Mouse (Mus musculus) spleen, adult 2 months (tissue): ENCODE measurements around the gene Megf11. TPM values are rescaled to one million over a fixed set of nuclear protein-coding genes. Genes with fewer than 3 reads are reported as not detected.
A peak's percentile ranks its signal among the peaks of the same experiment; 100 is the strongest.

Source experiments
- DNase-seq, 2 experiments: peaks; one replicate each; pipeline versions ENCODE4 v3.0.0 to v3.0.0-alpha.2; 2012 to 2021; ENCODE audit warnings: low spot score in 2 of 2, low read depth in 1 of 2
- H3K27ac ChIP-seq: fragments of 200-500 bp; 2 replicates; pipeline ENCODE4 v1.5.1; 2012; ENCODE audit warnings: low read length, inconsistent platforms; ENCODE audit not compliant: insufficient read depth
- H3K27me3 ChIP-seq: fragments of 200-500 bp; 2 replicates; pipeline ENCODE4 v1.6.1; 2012; ENCODE audit warnings: mild to moderate bottlenecking, moderate library complexity, low read length, inconsistent platforms; ENCODE audit not compliant: control insufficient read depth, insufficient read depth
- H3K36me3 ChIP-seq: fragments of 200-500 bp; 2 replicates; pipeline ENCODE4 v1.6.1; 2012; ENCODE audit warnings: mild to moderate bottlenecking, low read length, inconsistent platforms; ENCODE audit not compliant: control insufficient read depth, insufficient read depth
- H3K4me1 ChIP-seq: fragments of 200-500 bp; 2 replicates; pipeline ENCODE4 v1.6.1; 2011; ENCODE audit warnings: inconsistent platforms; ENCODE audit not compliant: control insufficient read depth, insufficient read depth, insufficient read length
- H3K4me3 ChIP-seq: fragments of 200-500 bp; 2 replicates; pipeline ENCODE4 v1.5.1; 2011; ENCODE audit warnings: mild to moderate bottlenecking, inconsistent platforms; ENCODE audit not compliant: insufficient read depth, insufficient read length; ENCODE audit errors: extremely low read depth
- CTCF ChIP-seq: fragments of 200-500 bp; IDR thresholded peaks from 2 replicates; pipeline ENCODE4 v1.5.1; 2011; ENCODE audit warnings: mild to moderate bottlenecking, inconsistent platforms; ENCODE audit not compliant: insufficient read depth, insufficient read length, insufficient replicate concordance; ENCODE audit errors: extremely low read depth
- POLR2A ChIP-seq: fragments of 200-500 bp; IDR thresholded peaks from 2 replicates; pipeline ENCODE4 v1.6.1; 2011; ENCODE audit warnings: low read depth, low read length, inconsistent platforms
- WGBS: fragments of 180-500 bp; shearing (Covaris S2); methylation state at CpG from one replicate; pipeline ENCODE4 v1.1.7; 2018; 5-methylcytosine and 5-hydroxymethylcytosine counted together
- polyA plus RNA-seq: library from polyadenylated mRNA; depleted of rRNA; stranded (reverse); fragments of >200 nt; gene quantifications from 2 replicates; pipeline ENCODE4 v1.2.3, GENCODE M21; 2012; rRNA removed

Megf11 gene
- 1.0 and 1.8 TPM in 2 replicates for polyA plus RNA-seq

GRCm38 (mm10) chr9:64385511-64386465 is at the start of gene Megf11:
Megf11 (plus strand) TSS chr9:64385626.
- Histone ChIP-seq H3K4me1 (no peaks in the 10 kb centered on the region; the same call in 1 of the 2 replicates), H3K36me3 (no peaks in the 10 kb centered on the region), H3K27me3 (peaks cover 17% of the 10 kb centered on the region), H3K27ac (no peak within 1 kb of the TSS), H3K4me3 (peak within 1 kb of the TSS; percentile 11; the same call in 1 of the 2 replicates)
- TF ChIP-seq POLR2A = no peak
- TF ChIP-seq CTCF = no peak
- DNase-seq = no peak
- 2% methylated on average over 93 of the region's 93 CpGs for WGBS

GRCm38 (mm10) chr9:64335825-64336224 is 49.6 kb upstream of the Megf11 start:
- no peak overlapping the region for H3K27ac ChIP-seq
- H3K4me1 ChIP-seq = 0 out of 2 replicates have a peak, but pooled peaks cover 2% of the 10 kb centered on the region
- peaks cover 3% of the 10 kb centered on the region; the same call in 1 of the 2 replicates for H3K36me3 ChIP-seq
- no peak overlapping the region for H3K4me3 ChIP-seq
- no peaks in the 10 kb centered on the region for H3K27me3 ChIP-seq
- DNase-seq = no peak
- TF ChIP-seq POLR2A = no peak
- no peak for TF ChIP-seq CTCF
- WGBS = 94% methylated on average over 6 of the region's 6 CpGs

GRCm38 (mm10) chr9:64339361-64339760 is 46.1 kb upstream of the Megf11 start:
- Histone ChIP-seq H3K4me1 (0 out of 2 replicates have a peak, but pooled peaks cover 2% of the 10 kb centered on the region), H3K4me3 (no peak overlapping the region), H3K27me3 (no peaks in the 10 kb centered on the region), H3K36me3 (peaks cover 3% of the 10 kb centered on the region; the same call in 1 of the 2 replicates), H3K27ac (no peak overlapping the region)
- TF ChIP-seq POLR2A = no peak
- no peak for TF ChIP-seq CTCF
- DNase-seq = no peak
- WGBS = 86% methylated on average over 8 of the region's 8 CpGs

- Histone ChIP-seq H3K36me3 (peaks cover 3% of the 10 kb centered on the region; the same call in 1 of the 2 replicates), H3K4me3 (peak overlapping the region; percentile 80), H3K4me1 (0 out of 2 replicates have a peak, but pooled peaks cover 2% of the 10 kb centered on the region), H3K27ac (peak overlapping the region; percentile 92), H3K27me3 (no peaks in the 10 kb centered on the region)
- peak; percentile 33 to 63 for DNase-seq
- WGBS = under 1% methylated on average over 85 of the region's 85 CpGs
- TF ChIP-seq CTCF (no peak), POLR2A (no peak; the same call in 1 of the 2 replicates)
Observed at GRCm38 (mm10) chr9:64340351-64341253, 44.8 kb upstream of the Megf11 start.

GRCm38 (mm10) chr9:64341254-64341566 is 44.2 kb upstream of the Megf11 start, which contains the start of gene Dis3l:
Dis3l (minus strand) TSS chr9:64341288.
- WGBS = 6% methylated on average over 16 of the region's 16 CpGs
- 0 out of 2 replicates have a peak, but pooled peaks cover 2% of the 10 kb centered on the region for H3K4me1 ChIP-seq
- peak within 1 kb of the TSS; percentile 80 for H3K4me3 ChIP-seq
- no peak for DNase-seq
- H3K27ac ChIP-seq = peak within 1 kb of the TSS; percentile 92
- no peaks in the 10 kb centered on the region for H3K27me3 ChIP-seq
- H3K36me3 ChIP-seq = peaks cover 3% of the 10 kb centered on the region; the same call in 1 of the 2 replicates
- TF ChIP-seq CTCF = no peak
- no peak for TF ChIP-seq POLR2A

GRCm38 (mm10) chr9:64341671-64342070 is 43.8 kb upstream of the Megf11 start:
- no peak overlapping the region for H3K4me3 ChIP-seq
- WGBS = 89% methylated on average over 8 of the region's 8 CpGs
- H3K27ac ChIP-seq = no peak overlapping the region
- peaks cover 3% of the 10 kb centered on the region; the same call in 1 of the 2 replicates for H3K36me3 ChIP-seq
- 0 out of 2 replicates have a peak, but pooled peaks cover 2% of the 10 kb centered on the region for H3K4me1 ChIP-seq
- TF ChIP-seq CTCF (no peak), POLR2A (no peak)
- H3K27me3 ChIP-seq = no peaks in the 10 kb centered on the region
- DNase-seq = no peak
